Mouse (Mus musculus) hindbrain, embryonic 11.5 days (tissue): Measurements from ENCODE around the gene Mt1. TPM values are rescaled to one million over a fixed set of nuclear protein-coding genes. Genes with fewer than 3 reads are reported as not detected.
"Not testable (repeated sequence)": the region's sequence is repeated elsewhere in the genome, so short reads cannot be mapped to it uniquely, and the experiment has no call there.

ENCODE experiments used
- ATAC-seq: fragments of 200-750 bp; cut with Nextera tagmentation; 2 replicates; pipeline ENCODE4 v1.8.0; 2017; ENCODE audit warnings: mild to moderate bottlenecking, moderate TSS enrichment, moderate library complexity; ENCODE audit not compliant: low FRiP score
- DNase-seq: peaks from one replicate; pipeline ENCODE4 v3.0.0-alpha.2; 2015; ENCODE audit warnings: low spot score
- H3K27ac ChIP-seq: fragments of 300-500 bp; sonication (generic); 2 replicates; pipeline ENCODE4 v1.5.1; 2014; ENCODE audit warnings: mild to moderate bottlenecking, low read depth, low read length
- H3K27me3 ChIP-seq: fragments of 300-500 bp; sonication (generic); 2 replicates; pipeline ENCODE4 v1.6.1; 2014; ENCODE audit warnings: mild to moderate bottlenecking, low read length, moderate library complexity, mixed read lengths; ENCODE audit not compliant: control insufficient read depth, insufficient read depth
- H3K36me3 ChIP-seq: fragments of 300-500 bp; sonication (generic); 2 replicates; pipeline ENCODE4 v1.6.1; 2014; ENCODE audit warnings: mild to moderate bottlenecking, low read length, moderate library complexity, mixed read lengths; ENCODE audit not compliant: control insufficient read depth, insufficient read depth
- H3K4me1 ChIP-seq: fragments of 300-500 bp; sonication (generic); replicated peaks from 2 replicates; pipeline ENCODE4 v1.6.1; 2014; ENCODE audit warnings: low read length, mixed read lengths; ENCODE audit not compliant: control insufficient read depth, insufficient read depth
- H3K4me2 ChIP-seq: fragments of 300-500 bp; sonication (generic); replicated peaks from 2 replicates; pipeline ENCODE4 v1.6.1; 2014; ENCODE audit warnings: mild to moderate bottlenecking, low read depth, low read length
- H3K4me3 ChIP-seq: fragments of 300-500 bp; sonication (generic); 2 replicates; pipeline ENCODE4 v1.5.1; 2014; ENCODE audit warnings: low read depth, low read length
- H3K9ac ChIP-seq: fragments of 300-500 bp; sonication (generic); 2 replicates; pipeline ENCODE4 v1.6.1; 2014; ENCODE audit warnings: low read depth, low read length
- H3K9me3 ChIP-seq: fragments of 300-500 bp; sonication (generic); 2 replicates; pipeline ENCODE4 v1.6.1; 2016; ENCODE audit warnings: low read length; ENCODE audit not compliant: control insufficient read depth
- WGBS: fragments of 180-500 bp; shearing (Covaris S2); extraction: QIAGEN DNeasy Blood & Tissue Kit; methylation state at CpG from one replicate; pipeline ENCODE4 v1.1.7; 2014; 5-methylcytosine and 5-hydroxymethylcytosine counted together
- polyA plus RNA-seq: library from polyadenylated mRNA; unstranded; fragments of >200 nt; fragmentation: Nextera tagmentation; extraction: Ambion mirVana; gene quantifications from 2 replicates; pipeline ENCODE4 v1.2.1, GENCODE M21; 2014

Mt1 gene
- 90.1 and 101 TPM in 2 replicates for polyA plus RNA-seq

- peak; percentile 74 for ATAC-seq
- peaks cover 70% of the 10 kb centered on the region for H3K27me3 ChIP-seq
- peaks cover 3% of the 10 kb centered on the region; the same call in 1 of the 2 replicates for H3K4me1 ChIP-seq
- no peaks in the 10 kb centered on the region for H3K36me3 ChIP-seq
- no peak within 1 kb of the TSS for H3K9ac ChIP-seq
- peak within 1 kb of the TSS; percentile 33 for H3K4me3 ChIP-seq
- peak within 1 kb of the TSS; percentile 54 for H3K4me2 ChIP-seq
- WGBS = under 1% methylated on average over 50 of the region's 50 CpGs
- H3K9me3 ChIP-seq = no peaks in the 10 kb centered on the region
- no peak within 1 kb of the TSS for H3K27ac ChIP-seq
- DNase-seq = peak; percentile 76
Measured at GRCm38 (mm10) chr8:94178857-94179712, at the start of gene Mt1. Gene Mt1 (plus strand): TSS chr8:94179082.

- no peak overlapping the region for H3K9ac ChIP-seq
- H3K27me3 ChIP-seq = no peaks in the 10 kb centered on the region
- ATAC-seq (no peak), DNase-seq (no peak)
- H3K4me2 ChIP-seq = no peak overlapping the region
- 71% methylated on average over 6 of the region's 6 CpGs for WGBS
- H3K4me3 ChIP-seq = no peak overlapping the region
- H3K4me1 ChIP-seq = no peaks in the 10 kb centered on the region
- no peaks in the 10 kb centered on the region for H3K9me3 ChIP-seq
- H3K36me3 ChIP-seq = no peaks in the 10 kb centered on the region
- H3K27ac ChIP-seq = no peak overlapping the region
Measured at GRCm38 (mm10) chr8:94129133-94129789, 49.6 kb upstream of the Mt1 start.

DNA sequence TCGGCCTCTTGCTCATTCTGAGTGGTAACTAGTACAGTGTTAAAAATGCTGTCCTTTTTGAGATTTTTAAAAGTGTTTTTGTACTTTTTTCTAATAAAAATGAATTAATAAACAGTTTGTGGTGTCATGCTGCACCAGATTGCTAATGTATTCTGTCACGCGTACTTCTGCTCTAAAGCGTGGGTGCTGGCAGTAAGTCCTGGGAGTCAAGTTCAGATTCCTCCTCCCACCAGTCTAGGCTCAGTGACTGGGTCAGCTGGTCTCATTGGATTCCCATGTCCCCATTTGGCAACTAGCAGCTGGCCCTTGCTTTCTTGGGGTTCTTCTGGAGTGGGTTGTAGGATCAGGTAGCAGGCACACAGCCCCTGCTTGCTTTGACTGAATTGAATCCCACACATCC, 48.8 kb upstream of the Mt1 start:
- 87% methylated on average over 4 of the region's 4 CpGs for WGBS
- DNase-seq = no peak

GRCm38 (mm10) chr8:94132096-94132495, 46.8 kb upstream of the Mt1 start:
- Histone ChIP-seq H3K27me3 (no peaks in the 10 kb centered on the region), H3K4me2 (no peak overlapping the region), H3K9me3 (no peaks in the 10 kb centered on the region), H3K4me1 (no peaks in the 10 kb centered on the region), H3K27ac (no peak overlapping the region), H3K9ac (no peak overlapping the region), H3K36me3 (no peaks in the 10 kb centered on the region), H3K4me3 (no peak overlapping the region)
- no peak for ATAC-seq
- DNase-seq = no peak
- 82% methylated on average over 5 of the region's 5 CpGs for WGBS

More for the DNA sequence above, 48.8 kb upstream of the Mt1 start:
- Histone ChIP-seq H3K4me2 (no peak overlapping the region), H3K36me3 (no peaks in the 10 kb centered on the region), H3K27ac (no peak overlapping the region), H3K9me3 (no peaks in the 10 kb centered on the region), H3K9ac (no peak overlapping the region), H3K27me3 (no peaks in the 10 kb centered on the region), H3K4me1 (no peaks in the 10 kb centered on the region), H3K4me3 (no peak overlapping the region)
- ATAC-seq = no peak

GRCm38 (mm10) chr8:94134601-94135000, 44.3 kb upstream of the Mt1 start:
- not testable (repeated sequence) for H3K9me3 ChIP-seq, ATAC-seq, H3K4me3 ChIP-seq, H3K9ac ChIP-seq, H3K27ac ChIP-seq, H3K36me3 ChIP-seq, H3K4me2 ChIP-seq, H3K4me1 ChIP-seq, DNase-seq, H3K27me3 ChIP-seq
- WGBS = 67% methylated on average over 3 of the region's 3 CpGs

DNA sequence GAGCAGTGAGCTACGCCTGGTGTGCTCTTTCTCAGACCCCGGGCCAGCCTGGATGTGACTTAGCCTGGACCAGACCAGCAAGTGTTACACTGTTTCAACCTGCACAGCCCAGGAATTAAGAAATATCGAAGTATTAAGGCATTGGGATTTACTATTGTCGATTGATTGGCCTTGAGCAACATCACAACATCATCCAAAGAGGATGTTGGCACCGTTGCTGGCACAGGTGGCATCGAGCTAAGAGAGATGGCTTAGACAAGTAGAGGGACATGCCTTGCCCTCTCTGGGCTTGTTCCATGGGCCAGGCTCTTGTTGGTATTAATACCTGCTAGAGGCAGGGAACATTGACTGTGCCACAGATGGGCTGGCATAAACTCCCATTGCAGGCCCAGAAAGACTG, 43.3 kb upstream of the Mt1 start:
- Histone ChIP-seq H3K9ac (no peak overlapping the region), H3K27ac (no peak overlapping the region), H3K4me2 (no peak overlapping the region), H3K9me3 (no peaks in the 10 kb centered on the region), H3K27me3 (no peaks in the 10 kb centered on the region), H3K4me1 (no peaks in the 10 kb centered on the region), H3K36me3 (no peaks in the 10 kb centered on the region), H3K4me3 (no peak overlapping the region)
- WGBS = 89% methylated on average over 6 of the region's 6 CpGs
- ATAC-seq (no peak), DNase-seq (no peak)

- Histone ChIP-seq H3K27ac (no peak overlapping the region), H3K4me1 (no peaks in the 10 kb centered on the region), H3K27me3 (no peaks in the 10 kb centered on the region), H3K4me2 (no peak overlapping the region), H3K9ac (no peak overlapping the region), H3K9me3 (no peaks in the 10 kb centered on the region), H3K36me3 (no peaks in the 10 kb centered on the region), H3K4me3 (no peak overlapping the region)
- ATAC-seq (no peak), DNase-seq (no peak)
- WGBS = 79% methylated on average over 7 of the region's 7 CpGs
Measured at GRCm38 (mm10) chr8:94136192-94136591, 42.7 kb upstream of the Mt1 start.

- no peak within 1 kb of the TSS for H3K27ac ChIP-seq
- WGBS = 65% methylated on average over 6 of the region's 6 CpGs
Measured at GRCm38 (mm10) chr8:94136933-94137332, 41.9 kb upstream of the Mt1 start, which contains the start of gene Mt4. Gene Mt4 (plus strand): TSS chr8:94137197.

More at GRCm38 (mm10) chr8:94136933-94137332, 41.9 kb upstream of the Mt1 start, which contains the start of gene Mt4:
- Histone ChIP-seq H3K36me3 (no peaks in the 10 kb centered on the region), H3K4me1 (no peaks in the 10 kb centered on the region), H3K9me3 (no peaks in the 10 kb centered on the region), H3K9ac (no peak within 1 kb of the TSS), H3K4me2 (no peak within 1 kb of the TSS), H3K27me3 (no peaks in the 10 kb centered on the region), H3K4me3 (no peak within 1 kb of the TSS)
- ATAC-seq (no peak), DNase-seq (no peak)
